In the genomic region with DNA sequence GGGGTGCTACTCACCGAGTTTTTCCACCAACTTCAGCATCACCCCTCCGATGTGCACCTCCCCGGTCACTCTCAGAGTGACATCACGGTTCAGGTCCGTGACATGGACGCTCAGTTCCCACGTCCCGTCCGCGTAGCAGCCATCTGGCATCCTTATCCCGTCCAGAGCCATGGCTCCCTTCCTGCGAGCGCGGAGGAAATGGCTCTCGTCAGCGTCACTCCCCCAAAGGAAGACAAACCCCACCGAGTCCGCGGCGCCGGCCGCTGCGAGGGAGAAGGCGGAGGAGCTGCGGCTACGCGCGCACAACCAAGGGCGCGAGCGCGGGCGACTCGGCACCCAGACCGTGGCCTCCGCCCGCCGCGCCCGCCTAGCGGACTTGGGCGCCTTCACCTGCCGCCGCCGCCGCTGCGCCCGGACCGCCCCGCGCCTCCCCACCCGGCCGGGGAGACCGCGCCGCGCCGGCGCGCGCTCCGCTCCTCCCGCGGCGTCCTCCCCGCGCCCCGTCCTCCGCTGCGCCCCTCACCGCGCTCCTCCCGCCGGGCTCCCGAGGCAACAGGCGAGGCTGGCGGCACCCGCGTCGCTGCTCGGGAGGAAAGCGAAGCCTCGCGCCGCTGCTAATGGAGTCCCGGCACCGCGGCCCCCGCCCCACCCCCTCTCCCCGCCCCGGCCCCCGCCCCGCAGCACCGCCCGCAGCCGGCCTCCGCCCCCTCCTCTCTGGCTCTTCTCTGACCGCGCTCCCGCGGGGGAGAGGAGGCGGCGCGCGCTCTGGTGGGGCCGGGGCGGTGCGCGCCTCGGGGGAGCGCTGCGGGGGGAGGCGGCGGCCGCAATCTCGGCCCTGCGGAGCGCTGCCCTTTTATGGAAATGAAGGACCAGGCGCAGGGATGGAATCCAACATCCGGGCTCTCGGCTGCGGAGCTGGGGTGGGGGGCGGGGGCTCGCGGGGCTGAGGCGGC, we compare ENCODE assay signal across 8 mouse cellular contexts. TPM values are rescaled to one million over a fixed set of nuclear protein-coding genes. Genes with fewer than 3 reads are reported as not detected.
DNase-seq lines count a peak whose midpoint lies in the region; ATAC-seq and TF ChIP-seq lines count a peak whose summit lies in the region.

Fermt2 (minus strand) TSS at position 708 of the 953 bp plus-strand sequence.

- no peak for DNase-seq in G1E (ENCODE audit: low spot score)
- peak; percentile 80 to 84 for DNase-seq in cerebellum, adult 18-20 months
- peak; percentile 82 for DNase-seq in forebrain, postnatal 0 days
- DNase-seq in heart, postnatal 14 days, result peak; percentile 94 to 95
- DNase-seq in layer of hippocampus, adult 18-20 months (ENCODE audit: low spot score in 2 of 2), result peak; percentile 64 to 86
- peak; percentile 89 to 92 for DNase-seq in lung, adult 18-20 months
- DNase-seq in ovary, postnatal 36 days (ENCODE audit: low spot score), result peak; percentile 93
- peak; percentile 88 to 89 for DNase-seq in urinary bladder, postnatal 4 days (ENCODE audit: low spot score in 2 of 2)

- peaks cover 21% of the 10 kb centered on the region for H3K4me1 ChIP-seq in G1E (ENCODE audit: insufficient read depth, low read depth, low read length)
- peaks cover 17% of the 10 kb centered on the region for H3K4me1 ChIP-seq in forebrain, postnatal 0 days (ENCODE audit: insufficient read depth)

- no peak for TF ChIP-seq CTCF in G1E (IDR thresholded peaks at IDR 0.05; ENCODE audit: low read depth, low read length)
- TF ChIP-seq CTCF in forebrain, postnatal 0 days (IDR thresholded peaks at IDR 0.05; ENCODE audit: low read depth), result no peak

- intact Hi-C loops in heart, postnatal 14 days (cut with DNase I), result loop anchor here (2.0 to 5.0 kb wide), 3 partner anchors 19 to 65 kb away; no protein-coding TSS in a partner anchor

- H3K9ac ChIP-seq in forebrain, postnatal 0 days, result peak within 1 kb of the TSS; percentile 81

- ATAC-seq in G1E (ENCODE audit: extremely low read depth, insufficient number of reproducible peaks, low FRiP score, poor library complexity, severe bottlenecking), result no peak
- ATAC-seq in forebrain, postnatal 0 days, result peak; percentile 86

- H3K27ac ChIP-seq in forebrain, postnatal 0 days (ENCODE audit: low read depth, low read length), result peak within 1 kb of the TSS; percentile 87

- H3K4me3 ChIP-seq in G1E (ENCODE audit: low read depth, low read length), result peak within 1 kb of the TSS; percentile 45; the same call in 1 of the 2 replicates
- peak within 1 kb of the TSS; percentile 82 for H3K4me3 ChIP-seq in forebrain, postnatal 0 days (ENCODE audit: low read depth, low read length)

- no peaks in the 10 kb centered on the region for H3K36me3 ChIP-seq in G1E (replicated peaks)
- no peaks in the 10 kb centered on the region for H3K36me3 ChIP-seq in forebrain, postnatal 0 days (ENCODE audit: insufficient read depth)

- peaks cover 15% of the 10 kb centered on the region for H3K9me3 ChIP-seq in G1E (replicated peaks)
- no peaks in the 10 kb centered on the region for H3K9me3 ChIP-seq in forebrain, postnatal 0 days (ENCODE audit: low read length)

- WGBS in forebrain, postnatal 0 days, result 3% methylated on average over 78 of the region's 126 CpGs

- peaks cover 11% of the 10 kb centered on the region for H3K27me3 ChIP-seq in G1E (ENCODE audit: insufficient read depth, low read length)
- no peaks in the 10 kb centered on the region for H3K27me3 ChIP-seq in forebrain, postnatal 0 days (ENCODE audit: insufficient read depth, low read length)

- H3K4me2 ChIP-seq in forebrain, postnatal 0 days (ENCODE audit: low read depth), result peak within 1 kb of the TSS; percentile 63

RNA-seq across cellular contexts. Expression of gene Fermt2, which starts in this region (rescaled TPM):
- total RNA-seq in G1E (2014; fragmentation: Nextera tagmentation), result not detected in 2 replicates
- 0.17 and 0.60 TPM in 2 replicates for total RNA-seq in G1E (2017)
- not detected in 2 replicates for polyA plus RNA-seq in G1E (2012)
- total RNA-seq in forebrain, postnatal 0 days (2014; rRNA removed), result 29.5 and 36.2 TPM in 2 replicates
- 59.4 and 61.5 TPM in 2 replicates for polyA plus RNA-seq in forebrain, postnatal 0 days (2015; fragmentation: Nextera tagmentation; extraction: Ambion mirVana)
- total RNA-seq in heart, postnatal 14 days (2021), result 100 to 1,000 TPM; 269 to 291 TPM
- 100 to 1,000 TPM in 1 of 2 experiments, 10 to 100 TPM in 1; 96.7 to 103 TPM for total RNA-seq in layer of hippocampus, adult 18-20 months (2021)

Comparison
In these comparisons a context has a peak if more than half of its experiments do, and no peak if none do; other contexts are left out.
1. RNA of gene Fermt2 (total RNA-seq): 269 to 291 TPM in heart, postnatal 14 days, 96.7 to 103 TPM in layer of hippocampus, adult 18-20 months and 29.5 to 36.2 TPM in forebrain, postnatal 0 days; 0.17 to 0.60 TPM in G1E; every median in the first group is over 10 times any median in the second.
2. RNA of gene Fermt2 (polyA plus RNA-seq): 59.4 to 61.5 TPM in forebrain, postnatal 0 days; not detected in G1E; every median in the first group is over 10 times any median in the second.